Mouse (Mus musculus) inflammation-experienced regulatory T-cells, adult 6 months (primary cell): ENCODE data around the gene Rnf114. TPM values are rescaled to one million over a fixed set of nuclear protein-coding genes. Genes with fewer than 3 reads are reported as not detected.

Experiments
- polyA plus RNA-seq, 3 experiments: library from polyadenylated mRNA; unstranded; fragments of 100-300 nt; shearing (Covaris generic); gene quantifications; one replicate each; pipeline ENCODE4 v1.2.1; 2017

The Rnf114 gene
- polyA plus RNA-seq, 3 experiments from 2014 or later, result 145 to 194 (median 193) TPM

Other genes with a start within 250 kb of the Rnf114 start
- 10 to 100 TPM in 1 of 3 experiments, 1 to 10 TPM in 2; 5.1 to 16.7 (median 5.2) TPM for gene B4galt5, start 143.5 kb upstream of the Rnf114 start, polyA plus RNA-seq
- gene Slc9a8, start 70.9 kb upstream of the Rnf114 start, polyA plus RNA-seq, result 10 to 100 TPM; 28.6 to 62.5 (median 41.6) TPM
- gene Spata2, start 242 bp downstream of the Rnf114 start, polyA plus RNA-seq, result 10 to 100 TPM in 2 of 3 experiments, 1 to 10 TPM in 1; 9.6 to 16.5 (median 12.2) TPM
- gene Snai1, start 45.5 kb downstream of the Rnf114 start, polyA plus RNA-seq, result not detected
- gene Ube2v1, start 139.4 kb downstream of the Rnf114 start, polyA plus RNA-seq, result 100 to 1,000 TPM; 370 to 426 (median 380) TPM
- not detected for gene Gm20431, start 168.9 kb downstream of the Rnf114 start, polyA plus RNA-seq
- gene Cebpb, start 196.3 kb downstream of the Rnf114 start, polyA plus RNA-seq, result 1 to 10 TPM in 2 of 3 experiments, under 1 TPM in 1; 0.65 to 3.2 (median 2.1) TPM
- gene Tmem189, start 197.2 kb downstream of the Rnf114 start, polyA plus RNA-seq, result 10 to 100 TPM; 12.5 to 16.8 (median 12.8) TPM